Mouse (Mus musculus) hindbrain, postnatal 0 days (tissue): ENCODE data around the gene Mrpl45. TPM values are rescaled to one million over a fixed set of nuclear protein-coding genes. Genes with fewer than 3 reads are reported as not detected.

Experiments
- ATAC-seq: fragments of 200-750 bp; cut with Nextera tagmentation; 2 replicates; pipeline ENCODE4 v1.8.0; 2017; ENCODE audit warnings: mild to moderate bottlenecking, moderate TSS enrichment, moderate library complexity
- DNase-seq: peaks from one replicate; pipeline ENCODE4 v3.0.0-alpha.2; 2015; ENCODE audit warnings: low spot score
- H3K27ac ChIP-seq: fragments of 300-500 bp; sonication (generic); 2 replicates; pipeline ENCODE4 v1.5.1; 2014; ENCODE audit warnings: mild to moderate bottlenecking
- H3K27me3 ChIP-seq: fragments of 300-500 bp; sonication (generic); 2 replicates; pipeline ENCODE4 v1.6.1; 2014; ENCODE audit warnings: low read length, mixed read lengths; ENCODE audit not compliant: insufficient read depth
- H3K36me3 ChIP-seq: fragments of 300-500 bp; sonication (generic); 2 replicates; pipeline ENCODE4 v1.6.1; 2014; ENCODE audit warnings: low read length, mixed read lengths; ENCODE audit not compliant: insufficient read depth
- H3K4me1 ChIP-seq: fragments of 300-500 bp; sonication (generic); 2 replicates; pipeline ENCODE4 v1.6.1; 2014; ENCODE audit warnings: antibody characterized with exemption, low read length, mixed read lengths; ENCODE audit not compliant: insufficient read depth
- H3K4me2 ChIP-seq: fragments of 300-500 bp; sonication (generic); 2 replicates; pipeline ENCODE4 v1.6.1; 2014; ENCODE audit warnings: low read depth, mild to moderate bottlenecking, low read length, moderate library complexity, mixed read lengths
- H3K4me3 ChIP-seq: fragments of 300-500 bp; sonication (generic); 2 replicates; pipeline ENCODE4 v1.5.1; 2014; ENCODE audit warnings: low read length
- H3K9ac ChIP-seq: fragments of 300-500 bp; sonication (generic); replicated peaks from 2 replicates; pipeline ENCODE4 v1.6.1; 2014; ENCODE audit warnings: mild to moderate bottlenecking, low read length, moderate library complexity, mixed read lengths
- H3K9me3 ChIP-seq: fragments of 300-500 bp; sonication (generic); 2 replicates; pipeline ENCODE4 v1.6.1; 2016; ENCODE audit warnings: low read length, mixed read lengths
- CTCF ChIP-seq: IDR thresholded peaks from 2 replicates; pipeline ENCODE4 v1.5.1; 2016; ENCODE audit warnings: antibody characterized with exemption, control low read depth, low read depth
- WGBS: fragments of 180-500 bp; shearing (Covaris S2); extraction: QIAGEN DNeasy Blood & Tissue Kit; methylation state at CpG from one replicate; pipeline ENCODE4 v1.1.7; 2014; 5-methylcytosine and 5-hydroxymethylcytosine counted together
- polyA plus RNA-seq: library from polyadenylated mRNA; unstranded; fragments of >200 nt; fragmentation: Nextera tagmentation; extraction: Ambion mirVana; gene quantifications from 2 replicates; pipeline ENCODE4 v1.2.1, GENCODE M21; 2015
- total RNA-seq: library from RNA; depleted of rRNA; stranded (reverse); fragments of >200 nt; gene quantifications from 2 replicates; pipeline ENCODE4 v1.2.3, GENCODE M21; 2014

Mrpl45 gene
- total and polyA plus RNA-seq, 2 experiments from 2014 or later, result 21.2 to 39.5 TPM

GRCm38 (mm10) chr11:97347291-97347690 lies 31.8 kb downstream of the Mrpl45 start:
- Histone ChIP-seq H3K4me2 (no peak overlapping the region), H3K9me3 (no peaks in the 10 kb centered on the region), H3K27me3 (no peaks in the 10 kb centered on the region), H3K9ac (no peak overlapping the region), H3K36me3 (no peaks in the 10 kb centered on the region), H3K4me1 (peaks cover 8% of the 10 kb centered on the region; the same call in 1 of the 2 replicates), H3K4me3 (no peak overlapping the region), H3K27ac (no peak overlapping the region)
- no peak for TF ChIP-seq CTCF
- WGBS, result 84% methylated on average over 9 of the region's 9 CpGs
- no peak for DNase-seq
- no peak for ATAC-seq

GRCm38 (mm10) chr11:97350035-97350434 lies 34.5 kb downstream of the Mrpl45 start:
- WGBS, result 4% methylated on average over 2 of the region's 2 CpGs
- no peaks in the 10 kb centered on the region for H3K27me3 ChIP-seq
- no peak for TF ChIP-seq CTCF
- DNase-seq, result peak; percentile 86
- peak; percentile 77 for ATAC-seq
- H3K4me3 ChIP-seq, result no peak overlapping the region
- peak overlapping the region; percentile 43 for H3K27ac ChIP-seq
- no peak overlapping the region for H3K9ac ChIP-seq
- no peaks in the 10 kb centered on the region for H3K9me3 ChIP-seq
- H3K4me1 ChIP-seq, result peaks cover 8% of the 10 kb centered on the region; the same call in 1 of the 2 replicates
- no peaks in the 10 kb centered on the region for H3K36me3 ChIP-seq
- no peak overlapping the region for H3K4me2 ChIP-seq

- DNase-seq (peak; percentile 61), ATAC-seq (peak; percentile 53)
- Histone ChIP-seq H3K27me3 (no peaks in the 10 kb centered on the region), H3K4me3 (no peak within 1 kb of the TSS), H3K9me3 (no peaks in the 10 kb centered on the region), H3K4me1 (peaks cover 8% of the 10 kb centered on the region; the same call in 1 of the 2 replicates), H3K4me2 (no peak within 1 kb of the TSS), H3K9ac (no peak within 1 kb of the TSS), H3K36me3 (no peaks in the 10 kb centered on the region), H3K27ac (no peak within 1 kb of the TSS; the same call in 1 of the 2 replicates)
- no peak for TF ChIP-seq CTCF
- 24% methylated on average over 3 of the region's 3 CpGs for WGBS
Measured at GRCm38 (mm10) chr11:97352027-97352684, 36.6 kb downstream of the Mrpl45 start, which contains the start of gene Gpr179. Gene Gpr179, minus strand, starts transcription at chr11:97352077.

DNA sequence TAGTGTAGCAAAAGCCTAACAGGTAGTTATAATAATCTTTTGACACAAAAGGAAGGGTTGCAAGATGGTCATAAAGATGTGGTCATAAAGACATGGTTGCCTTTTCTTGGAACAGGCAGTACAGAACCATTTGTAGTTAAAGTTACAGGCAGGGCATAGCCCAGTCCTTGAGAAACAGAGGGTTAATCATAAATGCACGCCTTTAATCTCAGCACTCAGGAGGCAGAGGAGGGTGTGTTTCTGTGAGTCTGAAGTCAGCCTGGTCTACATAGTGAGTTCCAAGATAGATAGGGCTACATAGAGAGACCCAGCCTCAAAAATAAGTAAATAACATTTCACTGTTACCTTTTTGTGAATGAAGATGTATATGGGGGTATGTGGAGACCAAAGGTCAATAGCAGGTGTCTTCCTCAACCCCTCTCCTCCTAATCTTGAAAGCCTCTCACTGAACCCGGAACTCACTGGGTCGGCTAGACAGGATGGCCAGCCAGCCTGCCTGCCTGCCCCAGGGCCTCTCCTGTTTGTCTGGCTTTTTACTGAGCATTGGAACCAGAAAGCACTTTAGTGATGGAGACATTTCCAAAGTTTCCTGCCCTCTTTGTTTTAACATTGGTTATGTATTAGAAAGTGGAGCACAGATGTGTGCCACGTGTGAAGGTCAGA lies 37.5 kb downstream of the Mrpl45 start:
- H3K27ac ChIP-seq, result no peak overlapping the region
- no peak overlapping the region for H3K9ac ChIP-seq
- no peaks in the 10 kb centered on the region for H3K9me3 ChIP-seq
- DNase-seq (no peak), ATAC-seq (no peak)
- no peak overlapping the region for H3K4me2 ChIP-seq
- TF ChIP-seq CTCF, result no peak
- peaks cover 8% of the 10 kb centered on the region; the same call in 1 of the 2 replicates for H3K4me1 ChIP-seq
- no peak overlapping the region for H3K4me3 ChIP-seq
- 82% methylated on average over 4 of the region's 4 CpGs for WGBS
- H3K36me3 ChIP-seq, result no peaks in the 10 kb centered on the region
- no peaks in the 10 kb centered on the region for H3K27me3 ChIP-seq

GRCm38 (mm10) chr11:97354646-97355045 lies 39.1 kb downstream of the Mrpl45 start:
- 78% methylated on average over 2 of the region's 2 CpGs for WGBS
- no peak for TF ChIP-seq CTCF

GRCm38 (mm10) chr11:97355247-97355646 lies 39.7 kb downstream of the Mrpl45 start:
- no peaks in the 10 kb centered on the region for H3K9me3 ChIP-seq
- no peak overlapping the region for H3K9ac ChIP-seq
- H3K27ac ChIP-seq, result no peak overlapping the region
- no peak overlapping the region for H3K4me2 ChIP-seq
- ATAC-seq (no peak), DNase-seq (no peak)
- H3K27me3 ChIP-seq, result no peaks in the 10 kb centered on the region
- no peaks in the 10 kb centered on the region for H3K36me3 ChIP-seq
- H3K4me1 ChIP-seq, result 0 out of 2 replicates have a peak, but pooled peaks cover 1% of the 10 kb centered on the region
- 94% methylated on average over 7 of the region's 7 CpGs for WGBS
- no peak overlapping the region for H3K4me3 ChIP-seq
- no peak for TF ChIP-seq CTCF

More at GRCm38 (mm10) chr11:97354646-97355045, 39.1 kb downstream of the Mrpl45 start:
- no peak for ATAC-seq
- Histone ChIP-seq H3K4me2 (no peak overlapping the region), H3K9ac (no peak overlapping the region), H3K4me3 (no peak overlapping the region), H3K27ac (no peak overlapping the region), H3K9me3 (no peaks in the 10 kb centered on the region), H3K27me3 (no peaks in the 10 kb centered on the region), H3K4me1 (peaks cover 5% of the 10 kb centered on the region; the same call in 1 of the 2 replicates), H3K36me3 (no peaks in the 10 kb centered on the region)
- DNase-seq, result no peak
